Mouse (Mus musculus) adrenal gland, postnatal 4 days (tissue): ENCODE data around the gene Tex16. TPM values are rescaled to one million over a fixed set of nuclear protein-coding genes. Genes with fewer than 3 reads are reported as not detected.

Source experiments
- DNase-seq, 2 experiments: peaks; one replicate each; pipeline ENCODE4 v3.0.0; 2021 to 2022; ENCODE audit warnings: low spot score in 2 of 2, mixed read lengths in 2 of 2
- long read RNA-seq, 2 experiments: library from polyadenylated mRNA; stranded (forward); transcript quantifications; one replicate each; pipeline ENCODE4 v2.0.0; 2021
- total RNA-seq, 2 experiments: library from RNA; stranded (reverse); gene quantifications; 2 replicates each; pipeline ENCODE4 v1.2.3; 2021

Gene Tex16
- 1 to 10 TPM; 3.4 TPM for total RNA-seq
- long read RNA-seq, experiment 1: 0 reads
- long read RNA-seq, experiment 2: 0 reads

GRCm38 (mm10) chrX:112010707-112011106 is at the start of gene Tex16:
TSS of gene Tex16 (plus strand) at chrX:112011007.
- no peak for DNase-seq

GRCm38 (mm10) chrX:111999661-112000060 is 11.1 kb upstream of the Tex16 start:
- DNase-seq: no peak

Other genes starting within 250 kb of the Tex16 start
- gene Gm45194, start 119.6 kb upstream of the Tex16 start, total RNA-seq: 1 to 10 TPM; 5.2 to 7.3 TPM
- gene 4933403O08Rik, start 228.0 kb downstream of the Tex16 start, total RNA-seq: 1 to 10 TPM; 3.4 to 3.9 TPM